Mouse (Mus musculus) central nervous system, embryonic 14 days (tissue): ENCODE measurements around the gene Sept11. TPM values are rescaled to one million over a fixed set of nuclear protein-coding genes. Genes with fewer than 3 reads are reported as not detected.

ENCODE experiments used
- polyA plus RNA-seq: library from polyadenylated mRNA; depleted of rRNA; stranded (reverse); fragments of >200 nt; gene quantifications from 2 replicates; pipeline ENCODE4 v1.2.3, GENCODE M21; 2012; rRNA removed

Gene Sept11
- 122 TPM in 2 replicates for polyA plus RNA-seq

GRCm38 (mm10) chr5:93092857-93093622 is at the start of gene Sept11:
TSS of gene Sept11 (plus strand) at chr5:93093437.

GRCm38 (mm10) chr5:93044584-93045370 is 48.5 kb upstream of the Sept11 start, which contains the start of gene Sowahb:
TSS of gene Sowahb (minus strand) at chr5:93045022.

GRCm38 (mm10) chr5:93206109-93207005 is 113.1 kb downstream of the Sept11 start, which contains the start of the genes Ccni and 2010109A12Rik:
TSS of gene Ccni (minus strand) at chr5:93206495.
TSS of gene 2010109A12Rik (plus strand) at chr5:93206518.

Other genes starting within 250 kb of the Sept11 start
- 0.02 and 0.08 TPM in 2 replicates for gene Sowahb, start 48.4 kb upstream of the Sept11 start, polyA plus RNA-seq
- 114 and 148 TPM in 2 replicates for gene Ccni, start 113.1 kb downstream of the Sept11 start, polyA plus RNA-seq
- 0.47 and 0.68 TPM in 2 replicates for gene 2010109A12Rik, start 113.1 kb downstream of the Sept11 start, polyA plus RNA-seq
- 86.8 and 113 TPM in 2 replicates for gene Ccng2, start 173.8 kb downstream of the Sept11 start, polyA plus RNA-seq